Mouse (Mus musculus) brown adipose tissue, adult 24 weeks (tissue): Measurements from ENCODE around the gene Sult4a1. TPM values are rescaled to one million over a fixed set of nuclear protein-coding genes. Genes with fewer than 3 reads are reported as not detected.

ENCODE experiments used
- H3K27ac ChIP-seq: fragments of 200-500 bp; replicated peaks from 2 replicates; pipeline ENCODE4 v1.5.1; 2012; ENCODE audit warnings: low read depth, mild to moderate bottlenecking, low read length
- H3K4me1 ChIP-seq: fragments of 200-500 bp; 2 replicates; pipeline ENCODE4 v1.6.1; 2012; ENCODE audit warnings: low read length, mixed read lengths; ENCODE audit not compliant: control insufficient read depth, insufficient read depth, insufficient read length
- H3K4me3 ChIP-seq: fragments of 200-500 bp; 2 replicates; pipeline ENCODE4 v1.5.1; 2012; ENCODE audit warnings: low read depth, mild to moderate bottlenecking, low read length, moderate library complexity; ENCODE audit not compliant: insufficient read depth
- polyA plus RNA-seq: library from polyadenylated mRNA; stranded (reverse); fragments of >200 nt; gene quantifications from 2 replicates; pipeline ENCODE4 v1.2.4, GENCODE M21; 2012; ENCODE audit not compliant: missing spikeins, insufficient read depth, insufficient read length

The Sult4a1 gene
- not detected in 2 replicates for polyA plus RNA-seq

GRCm38 (mm10) chr15:84105105-84105923, at the start of gene Sult4a1:
Gene Sult4a1 (minus strand): TSS chr15:84105754.
- Histone ChIP-seq H3K27ac (no peak within 1 kb of the TSS), H3K4me1 (no peaks in the 10 kb centered on the region), H3K4me3 (peak within 1 kb of the TSS; percentile 22; the same call in 1 of the 2 replicates)

- Histone ChIP-seq H3K4me3 (no peak overlapping the region), H3K27ac (peak overlapping the region; percentile 57), H3K4me1 (peaks cover 16% of the 10 kb centered on the region)
Measured at GRCm38 (mm10) chr15:84140929-84141328, 35.4 kb upstream of the Sult4a1 start.

GRCm38 (mm10) chr15:84140109-84140508, 34.6 kb upstream of the Sult4a1 start:
- H3K4me1 ChIP-seq, result peaks cover 16% of the 10 kb centered on the region
- peak overlapping the region; percentile 57 for H3K27ac ChIP-seq
- no peak overlapping the region for H3K4me3 ChIP-seq

- Histone ChIP-seq H3K27ac (peak overlapping the region; percentile 80), H3K4me3 (no peak overlapping the region), H3K4me1 (peaks cover 14% of the 10 kb centered on the region)
Measured at GRCm38 (mm10) chr15:84139592-84140005, 34.0 kb upstream of the Sult4a1 start.

GRCm38 (mm10) chr15:84136473-84137415, 31.2 kb upstream of the Sult4a1 start:
- Histone ChIP-seq H3K27ac (no peak overlapping the region), H3K4me3 (no peak overlapping the region), H3K4me1 (peaks cover 13% of the 10 kb centered on the region)

- Histone ChIP-seq H3K4me1 (peaks cover 10% of the 10 kb centered on the region), H3K4me3 (no peak overlapping the region), H3K27ac (no peak overlapping the region)
Measured at GRCm38 (mm10) chr15:84135472-84135871, 29.9 kb upstream of the Sult4a1 start.

- H3K27ac ChIP-seq, result peak overlapping the region; percentile 79
- H3K4me1 ChIP-seq, result peaks cover 3% of the 10 kb centered on the region
- no peak overlapping the region for H3K4me3 ChIP-seq
Measured at GRCm38 (mm10) chr15:84133440-84133839, 27.9 kb upstream of the Sult4a1 start.

GRCm38 (mm10) chr15:84131971-84132370, 26.4 kb upstream of the Sult4a1 start:
- H3K4me1 ChIP-seq, result peaks cover 3% of the 10 kb centered on the region

GRCm38 (mm10) chr15:84131096-84131786, 25.7 kb upstream of the Sult4a1 start:
- peaks cover 3% of the 10 kb centered on the region for H3K4me1 ChIP-seq
- H3K27ac ChIP-seq, result peak overlapping the region; percentile 32; the same call in 1 of the 2 replicates
- no peak overlapping the region for H3K4me3 ChIP-seq

More at GRCm38 (mm10) chr15:84131971-84132370, 26.4 kb upstream of the Sult4a1 start:
- Histone ChIP-seq H3K4me3 (no peak overlapping the region), H3K27ac (peak overlapping the region; percentile 79)

- H3K4me3 ChIP-seq, result no peak overlapping the region
- H3K4me1 ChIP-seq, result no peaks in the 10 kb centered on the region; the same call in 1 of the 2 replicates
- no peak overlapping the region for H3K27ac ChIP-seq
Measured at GRCm38 (mm10) chr15:84126871-84127270, 21.3 kb upstream of the Sult4a1 start.

- Histone ChIP-seq H3K4me3 (no peak overlapping the region), H3K27ac (no peak overlapping the region), H3K4me1 (no peaks in the 10 kb centered on the region; the same call in 1 of the 2 replicates)
Measured at GRCm38 (mm10) chr15:84126447-84126846, 20.9 kb upstream of the Sult4a1 start.

- H3K27ac ChIP-seq, result no peak overlapping the region
- H3K4me3 ChIP-seq, result no peak overlapping the region
- H3K4me1 ChIP-seq, result no peaks in the 10 kb centered on the region; the same call in 1 of the 2 replicates
Measured at GRCm38 (mm10) chr15:84124086-84124485, 18.5 kb upstream of the Sult4a1 start.

- Histone ChIP-seq H3K27ac (no peak within 1 kb of the TSS), H3K4me1 (no peaks in the 10 kb centered on the region; the same call in 1 of the 2 replicates), H3K4me3 (no peak within 1 kb of the TSS)
Measured at GRCm38 (mm10) chr15:84123075-84123474, 17.5 kb upstream of the Sult4a1 start, which contains the start of gene Pnpla5. Gene Pnpla5 (minus strand): TSS chr15:84123175.

GRCm38 (mm10) chr15:84121036-84121435, 15.5 kb upstream of the Sult4a1 start:
- Histone ChIP-seq H3K4me3 (no peak overlapping the region), H3K27ac (no peak overlapping the region), H3K4me1 (no peaks in the 10 kb centered on the region)
